Mouse (Mus musculus): ENCODE measurements around the gene Gm49711. TPM values are rescaled to one million over a fixed set of nuclear protein-coding genes. Genes with fewer than 3 reads are reported as not detected.
"Not testable (repeated sequence)": the region's sequence is repeated elsewhere in the genome, so short reads cannot be mapped to it uniquely, and the experiment has no call there.

The Gm49711 gene
- polyA plus RNA-seq, 1 experiment from 2014 or later: not detected

DNA sequence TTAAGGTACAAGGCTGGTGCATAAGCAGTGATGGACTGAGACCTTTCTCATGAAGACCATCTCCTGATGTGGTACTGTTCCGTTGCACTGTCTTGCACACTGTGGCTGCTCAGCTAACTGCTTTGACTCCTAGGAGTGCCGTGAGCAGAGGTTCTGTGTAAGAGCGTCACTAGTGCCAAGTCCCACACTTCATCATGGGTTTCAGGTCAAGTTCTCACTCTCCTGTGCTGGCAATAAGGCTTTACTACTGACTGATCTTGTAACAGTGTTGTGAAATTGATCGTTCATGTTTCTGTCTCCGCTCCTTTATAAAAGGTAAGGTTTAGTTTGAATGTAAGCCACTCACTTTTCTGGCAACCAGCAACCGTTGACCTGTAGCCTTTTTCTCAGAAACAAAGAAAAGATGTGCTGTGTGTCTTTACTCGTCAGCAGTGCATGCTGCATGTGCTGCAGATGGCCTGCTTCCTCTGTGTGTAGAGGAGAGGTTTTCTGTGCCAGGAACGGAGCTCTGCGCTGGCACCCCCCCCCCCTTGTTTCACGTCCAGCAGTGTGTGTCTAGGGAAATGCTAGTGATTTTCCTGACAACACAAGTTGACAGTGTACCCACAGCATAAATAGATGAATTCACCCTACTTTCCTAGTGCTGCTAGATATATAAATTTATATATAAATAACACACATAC lies 25.8 kb downstream of the Gm49711 start:
- no peaks in the 10 kb centered on the region for H3K27me3 ChIP-seq (replicated peaks; ENCODE audit: control insufficient read depth, insufficient read depth, low read length)
- WGBS: 77% methylated on average over 10 of the region's 10 CpGs
- ATAC-seq (replicated peaks; ENCODE audit: low FRiP score, low TSS enrichment, low read depth): no peak

DNA sequence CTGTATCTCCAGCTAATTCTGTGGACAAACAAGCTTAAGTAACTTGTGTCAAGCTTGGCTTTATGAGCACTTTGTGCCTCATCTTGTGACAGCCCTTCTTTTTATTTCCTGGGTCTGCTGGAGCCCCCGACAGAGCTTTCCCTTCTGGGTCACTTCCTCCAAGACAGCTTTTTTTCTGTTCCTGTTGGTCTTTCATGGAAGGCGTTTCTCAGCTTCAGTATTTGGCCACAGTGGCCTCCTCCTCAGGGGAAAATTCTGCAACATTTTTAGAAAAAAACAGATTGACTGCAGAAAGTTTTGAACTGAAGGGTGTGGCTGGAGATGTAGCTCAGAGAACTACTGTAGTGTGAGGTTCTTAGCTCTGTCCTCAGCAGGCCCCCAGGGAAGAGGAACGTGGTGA lies 31.1 kb downstream of the Gm49711 start:
- no peak overlapping the region for H3K4me2 ChIP-seq (ENCODE audit: low read length)
- no peaks in the 10 kb centered on the region for H3K36me3 ChIP-seq (ENCODE audit: control insufficient read depth, insufficient read depth, low read length)
- H3K4me1 ChIP-seq (replicated peaks; ENCODE audit: control insufficient read depth, insufficient read depth, low read length): no peaks in the 10 kb centered on the region
- H3K9me3 ChIP-seq (ENCODE audit: control insufficient read depth, low read length): no peaks in the 10 kb centered on the region
- no peak overlapping the region for H3K9ac ChIP-seq (ENCODE audit: low read length)
- ATAC-seq (replicated peaks; ENCODE audit: low FRiP score, low TSS enrichment, low read depth): no peak
- 86% methylated on average over 3 of the region's 3 CpGs for WGBS
- no peak overlapping the region for H3K27ac ChIP-seq (ENCODE audit: low read depth)
- H3K27me3 ChIP-seq (replicated peaks; ENCODE audit: control insufficient read depth, insufficient read depth, low read length): no peaks in the 10 kb centered on the region
- no peak overlapping the region for H3K4me3 ChIP-seq (ENCODE audit: low read depth, low read length)
- no peak for DNase-seq (ENCODE audit: low spot score)

More for the DNA sequence above, 25.8 kb downstream of the Gm49711 start:
- Histone ChIP-seq H3K4me2 (ENCODE audit: low read length) (no peak overlapping the region), H3K27ac (ENCODE audit: low read depth) (no peak overlapping the region), H3K9ac (ENCODE audit: low read length) (no peak overlapping the region), H3K9me3 (ENCODE audit: control insufficient read depth, low read length) (no peaks in the 10 kb centered on the region), H3K4me3 (ENCODE audit: low read depth, low read length) (no peak overlapping the region), H3K36me3 (ENCODE audit: control insufficient read depth, insufficient read depth, low read length) (0 out of 2 replicates have a peak, but pooled peaks cover 7% of the 10 kb centered on the region), H3K4me1 (replicated peaks; ENCODE audit: control insufficient read depth, insufficient read depth, low read length) (no peaks in the 10 kb centered on the region)
- no peak for DNase-seq (ENCODE audit: low spot score)

GRCm38 (mm10) chr16:92091876-92092275 lies 33.8 kb downstream of the Gm49711 start:
- Histone ChIP-seq H3K4me2 (ENCODE audit: low read length) (no peak overlapping the region), H3K36me3 (ENCODE audit: control insufficient read depth, insufficient read depth, low read length) (no peaks in the 10 kb centered on the region), H3K27ac (ENCODE audit: low read depth) (no peak overlapping the region), H3K27me3 (replicated peaks; ENCODE audit: control insufficient read depth, insufficient read depth, low read length) (no peaks in the 10 kb centered on the region), H3K9ac (ENCODE audit: low read length) (no peak overlapping the region), H3K4me3 (ENCODE audit: low read depth, low read length) (no peak overlapping the region), H3K9me3 (ENCODE audit: control insufficient read depth, low read length) (no peaks in the 10 kb centered on the region), H3K4me1 (replicated peaks; ENCODE audit: control insufficient read depth, insufficient read depth, low read length) (no peaks in the 10 kb centered on the region)
- 83% methylated on average over 5 of the region's 5 CpGs for WGBS
- DNase-seq (ENCODE audit: low spot score) (no peak), ATAC-seq (replicated peaks; ENCODE audit: low FRiP score, low TSS enrichment, low read depth) (no peak)

GRCm38 (mm10) chr16:92098351-92099051 lies 40.4 kb downstream of the Gm49711 start:
- ATAC-seq (replicated peaks; ENCODE audit: low FRiP score, low TSS enrichment, low read depth): no peak
- DNase-seq (ENCODE audit: low spot score): peak; percentile 27

DNA sequence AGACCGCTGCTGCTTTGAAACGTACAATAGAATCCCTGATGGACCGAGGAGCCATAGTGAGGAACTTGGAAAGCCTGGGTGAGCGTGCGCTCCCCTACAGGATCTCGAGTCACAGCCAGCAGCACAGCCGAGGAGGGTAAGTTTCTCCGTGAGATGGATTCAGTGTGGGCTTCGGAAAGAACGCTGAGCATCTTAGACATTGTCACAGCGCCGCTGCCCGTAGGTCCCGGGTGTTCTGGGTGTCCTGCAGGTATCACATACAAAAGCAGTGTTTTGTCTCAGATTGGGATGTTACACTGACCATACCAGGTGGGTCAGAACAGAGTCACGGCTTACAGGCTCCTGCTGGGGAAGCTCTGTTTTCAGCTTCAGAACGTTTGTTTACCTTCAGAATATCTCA lies 41.5 kb downstream of the Gm49711 start:
- no peak overlapping the region for H3K4me2 ChIP-seq (ENCODE audit: low read length)
- H3K4me3 ChIP-seq (ENCODE audit: low read depth, low read length): no peak overlapping the region
- no peak for ATAC-seq (replicated peaks; ENCODE audit: low FRiP score, low TSS enrichment, low read depth)
- H3K9ac ChIP-seq (ENCODE audit: low read length): no peak overlapping the region
- WGBS: 70% methylated on average over 16 of the region's 16 CpGs
- no peaks in the 10 kb centered on the region for H3K27me3 ChIP-seq (replicated peaks; ENCODE audit: control insufficient read depth, insufficient read depth, low read length)
- no peak overlapping the region for H3K27ac ChIP-seq (ENCODE audit: low read depth)
- H3K4me1 ChIP-seq (replicated peaks; ENCODE audit: control insufficient read depth, insufficient read depth, low read length): peaks cover 8% of the 10 kb centered on the region
- no peak for DNase-seq (ENCODE audit: low spot score)
- H3K9me3 ChIP-seq (ENCODE audit: control insufficient read depth, low read length): no peaks in the 10 kb centered on the region
- H3K36me3 ChIP-seq (ENCODE audit: control insufficient read depth, insufficient read depth, low read length): peaks cover 9% of the 10 kb centered on the region; the same call in 1 of the 2 replicates

More at GRCm38 (mm10) chr16:92098351-92099051, 40.4 kb downstream of the Gm49711 start:
- Histone ChIP-seq H3K4me2 (ENCODE audit: low read length) (no peak overlapping the region), H3K27me3 (replicated peaks; ENCODE audit: control insufficient read depth, insufficient read depth, low read length) (no peaks in the 10 kb centered on the region), H3K9ac (ENCODE audit: low read length) (no peak overlapping the region), H3K27ac (ENCODE audit: low read depth) (no peak overlapping the region), H3K9me3 (ENCODE audit: control insufficient read depth, low read length) (no peaks in the 10 kb centered on the region), H3K4me1 (replicated peaks; ENCODE audit: control insufficient read depth, insufficient read depth, low read length) (peaks cover 8% of the 10 kb centered on the region), H3K4me3 (ENCODE audit: low read depth, low read length) (no peak overlapping the region), H3K36me3 (ENCODE audit: control insufficient read depth, insufficient read depth, low read length) (peaks cover 9% of the 10 kb centered on the region; the same call in 1 of the 2 replicates)
- WGBS: 60% methylated on average over 10 of the region's 10 CpGs

- Histone ChIP-seq H3K9ac (ENCODE audit: low read length) (no peak overlapping the region), H3K27ac (ENCODE audit: low read depth) (no peak overlapping the region), H3K4me2 (ENCODE audit: low read length) (no peak overlapping the region), H3K27me3 (replicated peaks; ENCODE audit: control insufficient read depth, insufficient read depth, low read length) (no peaks in the 10 kb centered on the region), H3K4me1 (replicated peaks; ENCODE audit: control insufficient read depth, insufficient read depth, low read length) (peaks cover 8% of the 10 kb centered on the region), H3K4me3 (ENCODE audit: low read depth, low read length) (no peak overlapping the region), H3K9me3 (ENCODE audit: control insufficient read depth, low read length) (no peaks in the 10 kb centered on the region), H3K36me3 (ENCODE audit: control insufficient read depth, insufficient read depth, low read length) (peaks cover 9% of the 10 kb centered on the region; the same call in 1 of the 2 replicates)
- ATAC-seq (replicated peaks; ENCODE audit: low FRiP score, low TSS enrichment, low read depth) (no peak), DNase-seq (ENCODE audit: low spot score) (no peak)
- 44% methylated on average over 4 of the region's 4 CpGs for WGBS
Observed at GRCm38 (mm10) chr16:92100111-92100510, 42.0 kb downstream of the Gm49711 start.

DNA sequence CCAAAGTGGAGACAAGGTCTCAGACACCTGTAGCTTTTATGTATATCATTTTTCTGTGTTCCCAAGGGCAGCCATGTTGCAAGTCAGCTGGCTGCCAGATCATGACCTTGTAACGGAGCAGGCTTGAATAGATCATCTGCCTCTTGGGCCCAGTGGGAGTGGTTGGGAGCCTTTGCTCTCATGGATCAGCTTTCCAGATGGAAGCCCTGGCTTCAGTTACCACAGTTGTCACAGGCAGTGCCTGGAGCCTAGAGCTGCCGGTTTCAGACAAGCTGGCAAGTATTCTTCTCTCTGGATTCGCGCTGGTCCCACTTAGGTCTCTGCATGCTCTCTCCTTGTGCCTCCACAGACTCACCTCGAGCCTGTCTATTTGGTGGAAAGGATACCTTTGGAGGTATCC lies 44.0 kb downstream of the Gm49711 start:
- Histone ChIP-seq H3K36me3 (ENCODE audit: control insufficient read depth, insufficient read depth, low read length) (peaks cover 12% of the 10 kb centered on the region), H3K4me1 (replicated peaks; ENCODE audit: control insufficient read depth, insufficient read depth, low read length) (peaks cover 8% of the 10 kb centered on the region), H3K9me3 (ENCODE audit: control insufficient read depth, low read length) (no peaks in the 10 kb centered on the region), H3K27me3 (replicated peaks; ENCODE audit: control insufficient read depth, insufficient read depth, low read length) (no peaks in the 10 kb centered on the region), H3K4me3 (ENCODE audit: low read depth, low read length) (no peak overlapping the region), H3K4me2 (ENCODE audit: low read length) (no peak overlapping the region), H3K27ac (ENCODE audit: low read depth) (no peak overlapping the region), H3K9ac (ENCODE audit: low read length) (no peak overlapping the region)
- ATAC-seq (replicated peaks; ENCODE audit: low FRiP score, low TSS enrichment, low read depth) (no peak), DNase-seq (ENCODE audit: low spot score) (no peak)
- WGBS: 84% methylated on average over 5 of the region's 5 CpGs

- not testable (repeated sequence) for H3K27ac ChIP-seq (ENCODE audit: low read depth); DNase-seq (ENCODE audit: low spot score); H3K27me3 ChIP-seq (replicated peaks; ENCODE audit: control insufficient read depth, insufficient read depth, low read length); H3K4me1 ChIP-seq (replicated peaks; ENCODE audit: control insufficient read depth, insufficient read depth, low read length); ATAC-seq (replicated peaks; ENCODE audit: low FRiP score, low TSS enrichment, low read depth); H3K9me3 ChIP-seq (ENCODE audit: control insufficient read depth, low read length); H3K4me2 ChIP-seq (ENCODE audit: low read length); H3K9ac ChIP-seq (ENCODE audit: low read length); H3K4me3 ChIP-seq (ENCODE audit: low read depth, low read length)
- H3K36me3 ChIP-seq (ENCODE audit: control insufficient read depth, insufficient read depth, low read length): peaks cover 12% of the 10 kb centered on the region
- 96% methylated on average over 6 of the region's 7 CpGs for WGBS
Observed at GRCm38 (mm10) chr16:92102931-92103330, 44.8 kb downstream of the Gm49711 start.
